Mouse (Mus musculus): Measurements from ENCODE around the gene Apopt1. TPM values are rescaled to one million over a fixed set of nuclear protein-coding genes. Genes with fewer than 3 reads are reported as not detected.

The Apopt1 gene
- total RNA-seq, 1 experiment from 2014 or later = 25.1 TPM

- ATAC-seq (ENCODE audit: extremely low read depth, insufficient number of reproducible peaks, low FRiP score, poor library complexity, severe bottlenecking) = peak; percentile 79
Measured at GRCm38 (mm10) chr12:111677882-111678669, 35.0 kb upstream of the Apopt1 start, which contains the start of gene Trmt61a. Gene Trmt61a, plus strand, starts transcription at chr12:111678105.

DNA sequence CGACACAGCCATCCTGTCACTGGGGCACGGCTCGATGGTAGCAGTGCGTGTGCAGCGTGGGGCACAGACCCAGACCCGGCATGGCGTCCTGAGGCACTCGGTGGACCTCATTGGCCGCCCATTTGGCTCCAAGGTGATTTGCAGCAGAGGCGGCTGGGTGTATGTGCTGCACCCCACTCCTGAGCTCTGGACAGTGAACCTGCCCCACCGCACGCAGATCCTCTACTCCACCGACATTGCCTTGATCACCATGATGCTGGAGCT, 34.5 kb upstream of the Apopt1 start:
- ATAC-seq (ENCODE audit: extremely low read depth, insufficient number of reproducible peaks, low FRiP score, poor library complexity, severe bottlenecking) = no peak

- ATAC-seq (ENCODE audit: extremely low read depth, insufficient number of reproducible peaks, low FRiP score, poor library complexity, severe bottlenecking) = no peak
Measured at GRCm38 (mm10) chr12:111678997-111679396, 34.1 kb upstream of the Apopt1 start.

- no peak for ATAC-seq (ENCODE audit: extremely low read depth, insufficient number of reproducible peaks, low FRiP score, poor library complexity, severe bottlenecking)
Measured at GRCm38 (mm10) chr12:111680661-111681060, 32.4 kb upstream of the Apopt1 start.

GRCm38 (mm10) chr12:111681305-111681704, 31.8 kb upstream of the Apopt1 start:
- no peak for ATAC-seq (ENCODE audit: extremely low read depth, insufficient number of reproducible peaks, low FRiP score, poor library complexity, severe bottlenecking)

GRCm38 (mm10) chr12:111682003-111682402, 31.1 kb upstream of the Apopt1 start:
- no peak for ATAC-seq (ENCODE audit: extremely low read depth, insufficient number of reproducible peaks, low FRiP score, poor library complexity, severe bottlenecking)

GRCm38 (mm10) chr12:111682806-111683205, 30.3 kb upstream of the Apopt1 start:
- no peak for ATAC-seq (ENCODE audit: extremely low read depth, insufficient number of reproducible peaks, low FRiP score, poor library complexity, severe bottlenecking)

- no peak for ATAC-seq (ENCODE audit: extremely low read depth, insufficient number of reproducible peaks, low FRiP score, poor library complexity, severe bottlenecking)
Measured at GRCm38 (mm10) chr12:111686390-111686789, 26.7 kb upstream of the Apopt1 start.

DNA sequence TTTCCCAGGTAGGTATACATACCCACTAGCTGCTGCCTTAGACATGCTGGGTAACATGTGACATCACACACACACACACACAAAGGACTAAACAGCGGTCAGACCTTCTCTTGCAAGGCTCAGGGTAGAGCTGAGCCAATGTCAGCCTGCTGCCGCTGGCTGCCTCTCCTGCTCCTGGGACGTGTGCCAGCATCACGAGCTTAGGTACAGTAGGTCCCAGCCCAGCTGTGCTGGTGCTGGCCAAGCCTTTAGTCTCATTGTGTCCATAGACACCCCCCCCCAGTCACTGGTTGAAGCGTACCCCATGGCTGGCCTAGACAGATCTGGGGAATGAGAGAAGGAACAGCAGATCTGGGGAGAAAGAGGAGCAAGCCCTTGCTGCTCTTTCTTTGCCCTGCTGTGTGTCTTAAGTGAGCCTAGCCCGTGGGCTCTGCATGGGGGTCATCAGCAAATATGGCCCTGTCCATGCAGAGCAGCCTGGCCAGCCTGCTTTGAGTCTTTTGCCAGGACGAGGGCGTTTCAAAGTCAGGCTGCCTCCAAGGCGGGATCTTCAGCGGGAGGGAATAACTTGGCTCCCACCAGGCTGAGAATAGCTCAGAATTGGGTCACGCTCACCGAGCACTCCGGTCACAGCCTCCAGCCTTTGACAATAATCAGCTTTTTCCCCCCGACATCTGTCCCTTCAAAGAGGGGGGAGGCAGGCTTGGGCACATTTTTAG, 25.6 kb upstream of the Apopt1 start:
- ATAC-seq (ENCODE audit: extremely low read depth, insufficient number of reproducible peaks, low FRiP score, poor library complexity, severe bottlenecking) = no peak

DNA sequence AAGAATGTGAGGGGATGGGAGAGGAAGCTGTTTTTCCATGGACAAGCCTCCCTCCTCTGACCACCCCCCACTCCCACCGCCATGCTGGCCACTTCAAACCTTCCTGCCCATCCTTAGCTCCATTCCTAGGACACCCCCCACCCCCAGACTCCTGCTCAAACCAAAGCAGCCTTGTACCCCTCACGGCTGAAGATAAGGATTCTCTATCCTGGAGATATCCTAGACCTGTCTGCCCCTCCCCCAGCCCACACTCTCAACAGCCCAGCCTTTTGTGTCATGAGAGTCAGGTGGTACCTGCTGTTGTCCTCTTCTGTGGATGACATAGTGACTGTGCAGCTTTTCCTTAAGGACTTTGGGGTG, 25.0 kb upstream of the Apopt1 start:
- ATAC-seq (ENCODE audit: extremely low read depth, insufficient number of reproducible peaks, low FRiP score, poor library complexity, severe bottlenecking) = no peak

DNA sequence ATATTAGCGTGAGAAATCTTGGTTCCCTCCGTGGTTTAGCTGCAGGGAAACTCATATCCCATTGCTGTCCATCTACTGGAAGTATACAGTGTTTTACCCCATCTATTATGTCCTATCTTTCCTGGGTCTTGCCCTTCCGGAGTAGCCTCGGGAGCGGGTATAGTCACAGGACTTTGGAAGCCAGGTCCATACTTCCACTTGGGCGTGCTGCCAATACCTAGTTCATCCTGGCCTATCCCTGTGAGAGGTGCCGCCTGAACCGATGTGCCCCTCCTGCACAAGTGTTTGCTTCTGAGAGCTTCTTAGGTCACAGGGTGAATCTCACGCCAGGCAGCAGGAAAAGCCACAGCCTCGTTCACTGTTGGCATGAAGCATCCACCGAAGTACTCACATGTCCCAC, 23.6 kb upstream of the Apopt1 start:
- ATAC-seq (ENCODE audit: extremely low read depth, insufficient number of reproducible peaks, low FRiP score, poor library complexity, severe bottlenecking) = no peak

- peak; percentile 33; the same call in 1 of the 2 replicates for ATAC-seq (ENCODE audit: extremely low read depth, insufficient number of reproducible peaks, low FRiP score, poor library complexity, severe bottlenecking)
Measured at GRCm38 (mm10) chr12:111691346-111691872, 21.7 kb upstream of the Apopt1 start.

DNA sequence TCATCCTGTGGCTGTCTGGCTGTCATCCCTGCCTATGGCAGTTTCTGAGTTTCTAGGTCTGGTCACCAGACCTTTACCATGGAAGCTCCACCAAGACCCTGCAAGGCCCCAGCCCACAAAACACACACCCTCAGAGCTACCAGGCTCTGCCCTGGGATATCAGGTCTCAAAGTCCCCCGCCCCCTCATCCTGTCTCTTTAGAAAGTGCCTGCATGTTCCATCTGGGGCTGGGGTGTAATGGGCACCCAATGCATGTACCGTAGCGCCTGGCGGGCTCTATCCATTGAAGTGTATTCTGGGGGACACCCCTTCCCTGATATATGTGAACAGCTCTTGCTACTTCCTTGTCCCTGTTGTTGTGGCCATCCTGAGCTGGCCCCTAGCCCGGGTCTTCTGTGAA, 20.2 kb upstream of the Apopt1 start:
- no peak for ATAC-seq (ENCODE audit: extremely low read depth, insufficient number of reproducible peaks, low FRiP score, poor library complexity, severe bottlenecking)

DNA sequence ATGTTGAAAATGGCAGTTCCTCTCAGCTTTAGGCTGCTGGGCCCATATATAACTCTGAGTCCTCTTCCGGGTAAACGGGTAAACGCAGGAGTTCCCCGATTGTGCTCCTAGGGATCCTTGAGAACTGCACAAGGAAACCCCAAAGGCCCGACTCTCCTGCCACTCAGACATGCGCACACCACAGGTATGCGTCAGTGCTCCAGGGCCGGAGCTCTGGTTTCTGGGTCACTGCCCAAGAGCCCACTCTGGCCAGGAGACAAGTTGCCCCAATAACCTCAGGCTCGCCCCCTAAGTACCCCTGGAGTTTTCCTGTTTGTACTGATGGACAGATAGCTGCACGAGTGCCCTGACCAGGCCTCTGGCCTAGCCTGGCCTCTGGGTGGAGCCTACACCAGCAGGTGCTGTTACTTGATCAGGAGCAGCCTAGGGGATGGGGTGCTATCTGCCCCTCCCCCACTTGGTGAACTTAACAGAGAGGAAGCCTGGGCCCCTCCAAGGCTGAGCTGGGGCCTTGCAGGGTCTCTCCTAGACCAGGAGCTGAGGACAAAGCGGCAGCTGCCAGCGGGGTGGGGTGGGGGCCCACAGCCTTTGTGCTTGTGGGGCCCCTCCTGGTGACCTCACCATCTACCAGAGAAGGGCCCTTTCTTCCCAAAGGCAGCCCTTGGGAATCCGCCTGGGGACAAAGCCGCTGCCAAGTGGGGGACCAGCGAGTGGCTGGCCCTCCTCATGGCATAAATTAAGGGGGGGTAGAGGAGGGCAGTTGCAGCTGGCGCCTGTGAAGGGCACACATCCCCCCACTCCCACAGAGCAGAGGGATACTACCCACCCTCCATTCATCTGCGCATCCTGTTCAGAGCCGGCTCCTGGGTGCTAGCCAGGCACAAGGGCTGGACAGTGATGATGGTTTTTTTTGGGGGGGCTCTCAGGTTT, 19.5 kb upstream of the Apopt1 start:
- no peak for ATAC-seq (ENCODE audit: extremely low read depth, insufficient number of reproducible peaks, low FRiP score, poor library complexity, severe bottlenecking)

DNA sequence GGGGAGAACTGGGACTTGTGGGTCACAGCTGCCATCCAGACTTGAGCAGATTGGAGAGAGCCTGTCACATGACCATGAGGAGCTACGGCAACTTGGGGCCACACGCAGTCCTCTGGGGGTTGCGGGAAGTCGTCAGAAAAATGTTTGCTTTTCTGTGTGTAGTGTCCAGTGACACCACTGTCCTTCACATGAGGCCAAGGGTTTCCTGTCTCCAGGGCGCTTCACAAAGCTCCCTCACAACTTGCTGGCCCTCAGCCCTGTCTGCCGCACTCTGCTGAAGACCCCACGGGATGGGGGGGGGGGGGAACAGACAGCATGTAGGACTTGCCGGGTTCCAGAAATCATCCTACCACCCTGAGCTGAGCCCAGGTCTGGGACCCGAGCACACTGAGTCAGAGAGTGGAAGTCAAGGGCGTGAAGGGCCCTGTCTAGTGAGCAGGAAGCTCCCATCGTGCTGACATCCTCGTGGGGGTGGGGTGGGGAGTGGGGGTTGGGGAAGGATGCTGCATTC, 18.7 kb upstream of the Apopt1 start:
- ATAC-seq (ENCODE audit: extremely low read depth, insufficient number of reproducible peaks, low FRiP score, poor library complexity, severe bottlenecking) = no peak

GRCm38 (mm10) chr12:111694880-111695804, 17.9 kb upstream of the Apopt1 start:
- ATAC-seq (ENCODE audit: extremely low read depth, insufficient number of reproducible peaks, low FRiP score, poor library complexity, severe bottlenecking) = no peak

DNA sequence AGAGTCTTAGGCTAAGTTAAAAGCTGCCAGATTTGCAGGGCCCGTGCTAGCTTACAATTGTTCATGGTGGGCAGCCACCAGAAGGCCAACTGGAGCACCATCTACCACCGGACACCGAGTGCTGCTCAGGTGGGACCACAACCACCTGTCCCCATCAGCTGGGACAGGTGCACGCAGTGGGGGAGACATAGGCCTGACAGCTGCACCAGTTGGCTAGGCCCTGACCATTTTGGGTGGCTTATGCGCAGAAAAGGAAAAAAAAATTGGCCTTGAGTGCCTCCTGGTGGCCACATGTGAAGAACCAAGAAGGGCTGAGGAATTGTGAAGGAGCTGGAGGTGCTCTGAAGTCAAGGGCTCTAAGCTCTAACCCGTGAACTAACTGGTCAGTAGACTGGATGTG, 16.8 kb upstream of the Apopt1 start:
- ATAC-seq (ENCODE audit: extremely low read depth, insufficient number of reproducible peaks, low FRiP score, poor library complexity, severe bottlenecking) = peak; percentile 27; the same call in 1 of the 2 replicates

GRCm38 (mm10) chr12:111697708-111698107, 15.4 kb upstream of the Apopt1 start:
- no peak for ATAC-seq (ENCODE audit: extremely low read depth, insufficient number of reproducible peaks, low FRiP score, poor library complexity, severe bottlenecking)
